Mouse (Mus musculus): Measurements from ENCODE around the gene Vmn2r25.
"Not testable (repeated sequence)": the region's sequence is repeated elsewhere in the genome, so short reads cannot be mapped to it uniquely, and the experiment has no call there.

Gene Vmn2r25

GRCm38 (mm10) chr6:123853363-123853762 is at the start of gene Vmn2r25:
TSS of gene Vmn2r25 (minus strand) at chr6:123853463.
- not testable (repeated sequence) for DNase-seq (ENCODE audit: low read depth)

GRCm38 (mm10) chr6:123819951-123820350 is 33.3 kb downstream of the Vmn2r25 start:
- no peak for DNase-seq (ENCODE audit: low read depth)

DNA sequence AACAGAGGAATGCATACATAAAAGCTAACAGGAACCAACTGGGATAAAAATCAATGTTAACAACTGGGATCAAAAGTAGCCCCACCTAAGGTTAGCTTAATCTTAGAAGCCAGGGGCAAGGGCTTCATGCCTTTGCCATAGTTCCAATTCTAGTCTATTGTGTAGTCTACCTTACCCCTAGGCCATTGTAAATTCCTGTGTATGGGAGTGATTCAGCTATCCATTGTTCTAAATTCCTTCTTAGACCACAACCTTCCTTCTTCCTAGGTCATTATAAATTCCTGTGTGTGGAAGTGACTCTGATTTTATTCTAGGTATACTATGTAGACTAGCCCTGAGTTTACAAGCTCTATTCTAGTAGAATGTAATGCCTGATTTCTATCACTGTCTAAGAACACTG is 43.0 kb downstream of the Vmn2r25 start:
- not testable (repeated sequence) for DNase-seq (ENCODE audit: low read depth)

GRCm38 (mm10) chr6:123793746-123794145 is 59.5 kb downstream of the Vmn2r25 start:
- DNase-seq (ENCODE audit: low read depth) = no peak

DNA sequence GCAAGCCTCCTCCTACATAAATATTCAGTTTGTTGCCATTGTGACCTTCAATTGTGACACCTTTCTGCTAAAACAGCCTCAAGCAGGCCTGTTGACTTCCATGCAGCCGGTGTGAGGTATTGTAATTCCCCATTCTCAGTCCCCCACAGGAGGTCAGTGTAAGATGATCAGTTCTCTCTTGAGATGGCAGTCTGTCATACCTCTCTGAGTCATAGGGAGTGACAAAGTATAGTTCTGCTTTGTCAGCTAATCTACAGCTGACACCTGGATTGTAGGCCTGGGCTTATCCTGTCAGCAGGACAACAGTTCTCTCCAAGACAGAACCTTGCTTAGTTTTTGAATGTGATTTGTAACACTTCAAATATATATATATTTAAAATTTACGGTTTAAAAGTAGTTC is 68.4 kb downstream of the Vmn2r25 start:
- no peak for DNase-seq (ENCODE audit: low read depth)

GRCm38 (mm10) chr6:123778579-123778978 is 74.7 kb downstream of the Vmn2r25 start, which contains the start of gene Vmn2r24:
TSS of gene Vmn2r24 (plus strand) at chr6:123778879.
- DNase-seq (ENCODE audit: low read depth) = no peak

Data from fibroblast of lung, adult 2 months (primary cell).